Mouse (Mus musculus) hematopoietic stem cell, adult 5-6 weeks (primary cell): ENCODE data around the gene Col3a1. TPM values are rescaled to one million over a fixed set of nuclear protein-coding genes. Genes with fewer than 3 reads are reported as not detected.

Experiments used
- ATAC-seq, 2 experiments: fragments of 125-278 bp in 1 of 2; replicated peaks in 1 of 2; 2 replicates each; pipeline ENCODE4 v1.8.0; 2016 to 2017; ENCODE audit warnings: inconsistent platforms in 2 of 2, mild to moderate bottlenecking in 2 of 2, moderate number of reproducible peaks in 2 of 2, low read depth in 1 of 2, moderate TSS enrichment in 1 of 2; ENCODE audit not compliant: low FRiP score in 2 of 2, poor library complexity in 2 of 2, severe bottlenecking in 2 of 2, insufficient read depth in 1 of 2, low TSS enrichment in 1 of 2
- total RNA-seq: library from RNA; stranded (forward); fragments of 172-1452, 232-1000 nt; gene quantifications from 2 replicates; pipeline ENCODE4 v1.2.3, GENCODE M21; 2017

The Col3a1 gene
- total RNA-seq, result not detected in 2 replicates

DNA sequence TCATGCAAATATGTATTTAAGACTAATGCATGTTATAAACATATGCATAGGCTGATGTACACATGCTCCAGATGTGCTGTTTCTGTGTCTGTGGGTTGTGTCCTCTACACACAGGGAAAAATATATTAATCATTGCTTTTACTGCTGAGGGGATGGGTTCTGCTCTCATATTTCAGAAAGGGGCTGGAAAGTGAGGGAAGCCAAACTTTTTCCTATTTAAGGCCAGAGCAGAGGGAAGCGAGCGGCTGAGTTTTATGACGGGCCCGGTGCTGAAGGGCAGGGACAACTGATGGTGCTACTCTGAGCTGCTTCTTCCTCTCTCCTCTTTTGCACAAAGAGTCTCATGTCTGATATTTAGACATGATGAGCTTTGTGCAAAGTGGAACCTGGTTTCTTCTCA is at the start of gene Col3a1:
Col3a1 (plus strand) TSS at position 151 of the 400 bp plus-strand sequence.
- no peak for ATAC-seq

DNA sequence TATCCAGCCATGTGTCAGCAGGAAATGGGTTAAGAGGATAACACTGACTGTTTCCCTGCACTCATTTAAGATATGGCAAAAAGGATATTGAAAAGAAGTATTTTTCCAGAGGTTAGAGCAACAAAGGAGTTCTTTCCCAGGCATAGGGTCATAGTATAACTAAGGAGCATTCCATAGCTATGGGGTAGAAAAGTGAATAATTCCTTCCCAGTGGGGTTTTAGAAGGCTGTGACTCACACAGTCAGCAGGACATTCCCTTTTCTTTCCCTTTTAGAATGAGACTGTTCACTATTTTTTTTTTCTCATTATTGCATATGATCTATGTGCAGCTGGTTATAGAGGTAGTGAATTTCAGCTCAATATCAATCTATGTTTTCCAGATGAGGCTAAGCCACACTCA is 41.9 kb upstream of the Col3a1 start:
- ATAC-seq, result no peak

DNA sequence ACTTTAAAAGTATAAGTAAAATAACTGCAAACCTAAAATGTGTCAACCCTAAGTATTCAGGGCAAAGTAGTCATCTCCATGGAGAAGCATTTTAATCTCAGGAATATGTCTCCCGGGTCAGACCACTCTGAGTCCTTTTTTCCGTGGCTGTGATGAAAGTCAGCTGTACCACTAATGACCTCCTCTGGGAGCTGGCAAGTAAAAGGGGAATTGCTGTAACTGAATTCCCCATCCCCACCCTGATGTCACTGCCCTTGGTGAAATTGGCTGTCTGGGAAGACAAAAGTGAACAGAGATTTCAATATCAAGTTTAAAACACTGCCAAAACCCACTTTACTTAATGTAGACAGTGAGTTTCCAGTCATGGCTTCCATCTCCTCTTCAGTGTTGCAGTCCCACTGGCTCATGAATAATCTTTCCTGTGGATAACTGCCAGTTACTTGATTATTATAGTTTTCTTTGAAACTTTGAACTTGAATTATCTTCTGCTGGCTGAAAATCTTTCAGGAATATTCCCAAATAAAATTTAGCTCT is 35.3 kb upstream of the Col3a1 start:
- ATAC-seq, result no peak

DNA sequence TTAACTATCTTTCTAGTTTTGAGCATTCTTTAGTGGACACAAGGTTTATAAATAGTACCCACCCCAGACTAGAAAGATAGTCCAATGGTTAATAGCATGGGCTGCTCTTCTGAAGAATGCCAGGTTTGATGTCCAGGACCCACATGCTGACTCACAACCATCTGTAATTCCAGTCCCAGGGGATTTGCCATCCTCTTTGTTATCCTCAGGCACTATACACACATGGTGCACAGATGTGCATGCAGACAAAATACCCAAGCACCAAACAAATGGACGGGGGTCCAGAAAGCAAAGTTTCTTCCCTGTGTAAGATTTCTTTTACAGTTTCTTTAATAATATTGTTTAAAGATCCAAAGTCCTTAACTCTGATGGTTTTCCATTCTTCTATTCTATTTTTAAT is 23.4 kb upstream of the Col3a1 start:
- ATAC-seq, result no peak

DNA sequence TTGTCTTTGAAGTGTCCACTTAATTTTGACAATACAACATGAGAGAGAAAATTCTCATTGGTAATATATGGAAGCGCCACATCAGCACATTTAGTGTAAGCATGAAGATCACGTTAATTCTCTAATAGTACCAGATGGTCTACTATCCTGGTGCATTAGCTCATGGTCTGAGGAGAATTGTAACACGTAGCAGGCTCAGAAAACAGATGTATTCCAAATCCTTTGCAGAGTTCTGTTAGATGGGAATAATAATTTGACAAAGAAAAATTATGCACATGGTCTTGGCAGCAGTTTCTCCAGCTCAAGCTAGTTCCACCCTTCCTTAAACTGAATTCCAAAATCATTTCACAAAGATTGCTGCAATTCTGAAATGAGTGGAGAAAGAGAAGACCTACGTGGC is 21.3 kb upstream of the Col3a1 start:
- ATAC-seq, result no peak

DNA sequence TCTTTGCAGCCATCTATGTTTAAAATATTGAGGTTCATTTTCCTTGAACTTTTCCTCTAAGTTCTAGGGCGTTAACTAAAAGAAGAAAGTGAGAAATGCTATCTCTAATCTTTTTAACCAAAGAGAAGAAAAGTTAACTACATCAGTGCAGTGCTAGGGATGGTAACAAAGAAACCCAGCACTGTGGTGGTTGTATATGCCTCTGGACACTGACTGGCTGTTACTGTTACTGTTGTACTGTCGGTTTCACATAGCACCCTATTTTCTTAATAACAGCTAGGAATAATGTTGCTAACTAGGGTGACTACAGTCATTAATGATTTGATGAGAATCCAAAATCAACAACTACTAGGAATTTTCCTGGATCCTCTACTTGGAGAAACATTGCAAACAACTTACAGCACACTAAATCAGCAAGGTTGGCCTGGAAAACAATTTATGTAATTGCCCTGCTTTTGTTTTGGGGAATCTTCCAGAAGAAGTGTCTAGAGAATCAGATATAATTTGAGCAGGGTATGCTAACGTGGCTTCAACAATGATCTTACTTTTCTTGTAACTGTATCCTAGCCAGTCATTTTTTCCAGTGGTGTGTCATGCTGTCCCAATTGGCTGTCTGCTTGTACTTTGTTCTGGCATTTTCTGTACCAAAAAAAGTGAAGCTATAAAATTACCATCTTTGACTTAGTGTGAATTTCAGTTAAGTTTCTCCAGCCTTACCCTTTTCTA is 11.8 kb upstream of the Col3a1 start:
- ATAC-seq, result no peak

DNA sequence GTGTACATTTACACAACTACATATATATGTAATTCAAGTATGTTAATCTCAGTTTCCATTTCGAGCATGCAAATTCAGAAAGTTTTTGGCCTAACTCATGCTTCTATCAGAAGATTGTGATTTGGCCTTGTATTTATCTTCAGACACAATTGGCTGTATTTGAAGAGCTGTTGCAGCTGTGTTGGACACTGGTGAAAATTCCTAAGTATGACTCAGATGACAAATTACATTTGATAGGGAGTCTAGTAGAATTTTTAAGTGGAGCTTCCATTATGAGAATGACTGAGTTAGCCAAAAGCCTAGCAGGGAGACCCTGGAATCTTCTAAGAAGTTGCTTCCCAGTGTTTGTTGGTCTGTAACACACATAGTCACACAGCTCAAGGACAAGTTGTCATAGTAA is 7.1 kb upstream of the Col3a1 start:
- no peak for ATAC-seq

DNA sequence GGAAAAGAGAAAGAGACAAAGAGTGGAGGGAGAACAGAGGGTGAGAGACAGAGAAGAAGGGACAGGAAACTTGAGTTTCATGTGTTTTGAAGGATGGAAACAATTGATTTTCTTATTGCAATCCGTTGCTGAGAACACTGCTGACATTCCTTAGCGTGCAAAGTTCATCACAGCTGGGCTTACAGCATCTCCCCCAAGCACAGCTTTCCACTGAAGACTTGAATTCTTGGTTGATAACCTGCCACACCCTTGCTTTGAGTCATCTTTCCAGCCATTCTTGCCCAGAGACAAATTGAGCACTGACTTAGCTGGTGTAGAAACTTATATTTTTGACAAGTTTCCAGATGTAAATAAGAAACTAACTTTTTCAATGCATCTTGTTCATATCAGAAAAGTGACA is 2.3 kb upstream of the Col3a1 start:
- no peak for ATAC-seq

DNA sequence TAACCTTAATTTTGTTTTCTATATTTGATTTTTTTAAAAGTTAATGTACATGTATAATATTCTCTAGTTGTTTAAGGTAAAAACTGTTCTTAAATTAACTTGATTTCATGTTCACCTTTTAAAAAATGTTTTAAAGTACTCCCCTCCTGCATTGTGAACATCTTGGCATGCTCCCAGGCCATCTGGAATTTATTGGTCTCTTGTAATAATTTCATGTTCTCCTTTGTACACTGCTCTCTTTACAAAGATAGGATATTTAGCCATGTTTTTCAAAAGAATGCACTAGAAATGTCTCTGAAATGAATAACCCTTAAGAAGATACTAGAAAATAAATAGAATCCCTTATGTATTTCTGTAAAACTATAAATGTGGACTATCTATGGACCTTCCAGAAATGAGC is 624 bp downstream of the Col3a1 start:
- ATAC-seq, result no peak

DNA sequence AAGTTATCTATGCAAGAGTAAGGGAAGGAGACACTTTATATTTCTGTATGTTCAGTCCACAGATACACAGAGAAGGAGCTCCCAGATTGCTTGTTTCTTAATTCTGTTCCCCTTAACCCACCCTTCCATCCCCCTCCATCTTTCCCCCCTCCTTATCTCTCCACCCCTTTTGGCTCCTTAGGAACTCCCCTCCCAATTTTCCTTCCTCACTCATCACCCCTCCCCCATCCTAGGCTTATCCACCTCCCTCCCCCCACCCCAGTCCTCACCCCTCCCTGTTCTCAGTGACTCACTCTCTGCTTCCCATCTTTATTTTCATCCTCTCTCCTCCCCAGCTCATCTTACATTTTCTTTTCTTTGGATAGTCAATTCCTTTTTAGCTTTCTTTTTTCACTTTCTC is 1.5 kb downstream of the Col3a1 start:
- no peak for ATAC-seq

DNA sequence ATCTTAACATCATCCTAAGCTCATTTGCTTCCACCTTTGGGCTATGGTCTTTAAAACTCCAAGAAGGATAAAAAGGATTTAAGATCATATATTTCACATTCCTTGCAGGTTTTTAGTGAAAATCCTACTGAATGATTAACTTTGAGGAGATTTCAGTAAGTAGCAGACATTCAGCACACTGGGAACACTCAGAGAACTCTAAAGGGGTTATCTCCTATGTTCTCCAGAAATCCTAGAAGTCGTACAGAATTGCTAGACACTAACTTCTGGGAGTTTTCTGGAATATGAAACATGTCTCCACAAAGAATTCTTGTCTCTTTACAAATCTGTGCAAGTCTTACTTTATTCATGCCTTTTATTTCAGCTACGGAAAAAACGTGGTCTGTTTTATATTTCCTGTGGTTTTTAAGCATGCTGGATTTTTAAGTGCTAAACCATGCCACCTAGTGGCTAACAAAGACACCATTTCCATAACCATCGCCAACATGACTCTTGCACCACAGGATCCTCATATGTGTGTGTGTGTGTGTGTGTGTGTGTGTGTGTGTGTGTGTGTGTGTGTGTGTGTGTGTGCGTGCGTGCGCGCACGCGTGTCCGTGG is 2.5 kb downstream of the Col3a1 start:
- peak; percentile 88 to 94 for ATAC-seq

DNA sequence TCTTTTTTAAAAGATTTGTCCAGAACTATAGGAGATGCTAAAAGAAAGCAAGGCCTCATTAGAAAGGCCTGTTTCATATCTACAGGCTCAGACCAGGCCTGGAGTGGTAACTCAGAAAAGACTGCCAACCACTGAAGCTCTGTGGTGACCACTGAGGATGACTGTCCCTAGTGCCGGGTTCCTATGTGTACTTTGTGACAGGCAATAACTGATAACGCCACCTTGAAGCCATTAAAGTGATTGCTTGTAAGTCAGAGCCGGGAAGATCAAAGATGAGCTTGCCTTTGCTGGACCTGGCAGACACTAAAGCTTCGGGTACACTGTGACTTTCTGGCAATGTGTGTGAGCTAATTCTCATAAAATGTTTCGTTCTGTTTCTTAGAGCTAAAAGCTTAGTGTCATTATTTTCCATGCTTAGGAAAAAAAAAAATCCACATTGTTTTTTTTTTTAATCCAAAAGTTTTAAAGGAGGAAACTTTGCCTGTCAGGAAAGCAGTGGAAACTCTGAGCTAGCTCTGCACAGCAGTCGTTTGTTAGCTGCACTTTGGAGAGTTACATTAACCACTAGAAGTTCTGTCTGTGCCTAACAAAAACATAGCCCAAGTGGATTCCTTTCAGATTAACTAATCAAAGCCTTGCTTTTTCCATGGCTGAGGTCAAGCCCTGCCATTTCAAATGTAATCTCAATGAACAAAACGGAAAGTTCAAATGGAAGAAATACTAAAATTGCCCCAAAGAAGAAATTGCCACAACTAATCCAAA is 4.6 kb downstream of the Col3a1 start:
- ATAC-seq, result no peak

DNA sequence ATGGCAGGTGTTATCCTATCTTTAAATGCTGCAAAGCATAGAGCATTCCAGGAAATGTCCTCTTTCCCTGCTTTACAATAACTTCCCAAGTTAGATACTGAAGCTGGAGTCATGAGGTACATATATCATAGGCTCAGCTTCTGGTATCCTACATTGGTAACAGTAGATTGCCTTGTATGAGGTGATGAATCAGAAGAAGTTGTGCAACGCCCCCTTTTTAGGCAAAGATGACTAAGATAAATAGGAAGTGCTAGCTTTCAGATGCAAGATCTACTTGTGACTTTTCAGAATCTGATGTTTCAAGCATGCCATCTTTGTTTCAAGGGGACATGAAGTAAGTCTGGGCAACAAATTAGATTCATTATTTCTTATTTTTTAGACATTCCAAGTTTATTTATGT is 6.9 kb downstream of the Col3a1 start:
- ATAC-seq, result no peak

DNA sequence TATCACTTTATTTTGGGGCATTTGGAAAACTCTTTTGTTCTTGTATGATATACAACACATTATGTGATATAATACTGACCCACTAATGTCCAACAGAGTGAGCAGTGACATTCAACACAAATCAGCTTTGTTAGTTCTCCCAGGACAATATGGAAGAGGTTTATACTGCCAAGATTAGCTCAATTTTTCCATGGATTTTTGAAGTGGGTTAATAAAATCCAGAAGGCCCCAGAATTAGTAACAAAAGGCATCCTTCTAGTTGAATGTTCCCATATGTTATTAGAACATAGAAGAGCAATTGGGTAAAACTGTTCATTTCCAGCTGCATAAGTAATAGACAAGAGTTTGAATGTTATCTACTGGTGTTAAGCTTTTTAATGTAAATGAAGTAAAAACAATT is 9.5 kb downstream of the Col3a1 start:
- ATAC-seq, result no peak

DNA sequence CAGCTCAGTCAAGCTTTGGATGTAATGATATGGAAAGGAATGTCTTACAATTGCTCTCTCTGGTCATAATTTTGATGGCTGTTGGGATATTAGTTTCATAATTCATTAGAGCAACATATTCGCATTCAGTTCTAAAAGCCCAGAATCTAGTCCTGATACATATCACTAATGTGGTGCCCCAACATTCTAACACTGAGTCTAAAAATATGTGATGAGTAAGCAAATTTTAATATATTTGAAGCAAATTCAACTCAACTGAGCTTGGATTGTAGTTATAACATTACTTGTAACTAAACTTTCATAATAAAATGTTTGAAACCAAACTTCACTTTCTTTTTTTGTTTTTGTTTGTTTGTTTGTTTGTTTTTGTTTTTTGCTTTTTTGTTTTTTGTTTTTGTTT is 17.8 kb downstream of the Col3a1 start:
- ATAC-seq, result no peak

DNA sequence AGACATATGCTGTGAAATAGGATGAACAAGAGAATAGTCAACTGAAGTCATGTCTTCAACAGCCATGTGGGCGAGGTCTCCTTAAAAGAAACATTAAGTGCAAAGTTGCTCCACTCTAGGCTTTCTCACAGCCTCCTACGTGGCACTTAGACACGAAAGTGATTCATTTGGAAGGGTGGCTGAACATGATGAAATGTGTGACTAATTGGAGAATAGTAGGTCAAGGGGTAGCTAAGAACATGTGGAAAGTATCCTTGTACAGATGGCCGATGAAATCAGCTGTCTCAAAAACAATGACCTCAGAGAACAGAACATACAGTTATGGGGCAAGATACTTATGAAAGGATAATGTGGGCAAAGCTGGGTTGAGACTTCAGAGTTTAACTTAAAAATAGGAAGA is 44.6 kb downstream of the Col3a1 start:
- ATAC-seq, result no peak

DNA sequence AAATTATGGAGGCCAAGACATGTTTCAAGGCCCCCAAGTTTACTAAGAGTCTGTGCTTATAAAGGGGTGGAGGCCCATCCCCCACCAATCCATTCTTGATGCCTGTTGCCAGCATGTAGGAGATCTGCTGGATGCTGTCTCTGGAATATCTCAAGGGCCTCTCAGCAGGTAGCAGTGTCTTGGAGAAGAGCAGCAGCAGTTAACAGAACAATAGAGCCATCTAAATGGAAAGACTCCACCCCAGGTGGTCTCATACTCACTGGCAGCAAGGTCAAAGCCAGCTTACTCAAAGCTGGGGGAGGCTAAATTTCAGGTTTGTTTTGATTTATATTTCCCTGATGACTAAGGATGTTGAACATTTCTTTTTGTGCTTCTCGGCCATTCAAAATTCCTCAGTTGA is 46.7 kb downstream of the Col3a1 start:
- ATAC-seq, result no peak

DNA sequence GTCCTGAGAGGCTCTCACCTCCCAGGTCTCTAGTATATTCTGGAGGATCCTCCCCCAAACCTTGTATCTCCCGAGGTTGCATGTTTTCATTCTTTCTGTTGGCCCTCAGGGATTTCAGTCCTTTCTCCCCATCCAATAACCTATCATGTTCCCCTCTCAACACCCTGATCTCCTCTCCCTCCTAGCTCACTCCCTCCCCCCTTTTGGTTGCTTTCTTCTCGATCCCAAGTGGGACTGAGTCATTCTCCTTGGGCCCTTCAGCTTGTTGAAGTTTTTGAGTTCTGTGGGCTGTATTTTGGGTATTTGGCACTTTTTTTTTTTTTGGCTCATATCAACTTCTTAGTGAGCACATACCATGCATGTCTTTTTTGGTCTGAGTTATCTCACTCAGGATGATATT is 47.8 kb downstream of the Col3a1 start:
- ATAC-seq, result no peak
